Mouse (Mus musculus): ENCODE data around the gene Tfip11. TPM values are rescaled to one million over a fixed set of nuclear protein-coding genes. Genes with fewer than 3 reads are reported as not detected.

The Tfip11 gene
- 10 to 100 TPM; 44.4 to 46.8 TPM for total RNA-seq (2021)

- intact Hi-C loops (cut with DNase I): loop anchor here (1.0 to 2.0 kb wide), 2 partner anchors 16 to 85 kb away; no protein-coding TSS in a partner anchor
- peak; percentile 97 to 98 for DNase-seq (ENCODE audit: low spot score in 2 of 2)
These were observed at the start of gene Tfip11 for GRCm38 (mm10) chr5:112325546-112326445. Gene Tfip11, plus strand, starts transcription at chr5:112326358.

GRCm38 (mm10) chr5:112276907-112277348 lies 49.2 kb upstream of the Tfip11 start:
- intact Hi-C loops (cut with DNase I): loop anchor here (5.0 kb wide), 2 partner anchors 45 to 50 kb away; no protein-coding TSS in a partner anchor
- DNase-seq (ENCODE audit: low spot score in 2 of 2): no peak

GRCm38 (mm10) chr5:112277906-112278470 lies 48.2 kb upstream of the Tfip11 start:
- intact Hi-C loops (cut with DNase I): loop anchor here (5.0 kb wide), 2 partner anchors 44 to 51 kb away; no protein-coding TSS in a partner anchor
- no peak for DNase-seq (ENCODE audit: low spot score in 2 of 2)

- intact Hi-C loops (cut with DNase I): loop anchor here (2.0 to 5.0 kb wide), 3 partner anchors 39 to 52 kb away; no protein-coding TSS in a partner anchor
- DNase-seq (ENCODE audit: low spot score in 2 of 2): no peak
These were observed 46.8 kb upstream of the Tfip11 start for GRCm38 (mm10) chr5:112279181-112280021.

GRCm38 (mm10) chr5:112280151-112280550 lies 46.0 kb upstream of the Tfip11 start:
- no peak for DNase-seq (ENCODE audit: low spot score in 2 of 2)
- intact Hi-C loops (cut with DNase I): loop anchor here (2.0 kb wide), 1 partner anchor 39 kb away; no protein-coding TSS in a partner anchor

- intact Hi-C loops (cut with DNase I): loop anchor here (2.0 kb wide), 1 partner anchor 40 kb away; no protein-coding TSS in a partner anchor
- DNase-seq (ENCODE audit: low spot score in 2 of 2): no peak
These were observed 45.1 kb upstream of the Tfip11 start for GRCm38 (mm10) chr5:112280863-112281660.

- intact Hi-C loops (cut with DNase I): loop anchor here (2.0 kb wide), 1 partner anchor 41 kb away; no protein-coding TSS in a partner anchor
These were observed 44.5 kb upstream of the Tfip11 start for GRCm38 (mm10) chr5:112281676-112282075.

GRCm38 (mm10) chr5:112282123-112282779 lies 43.9 kb upstream of the Tfip11 start:
- no peak for DNase-seq (ENCODE audit: low spot score in 2 of 2)
- intact Hi-C loops (cut with DNase I): no loop called here

More at GRCm38 (mm10) chr5:112281676-112282075, 44.5 kb upstream of the Tfip11 start:
- no peak for DNase-seq (ENCODE audit: low spot score in 2 of 2)

- intact Hi-C loops (cut with DNase I): no loop called here
- no peak for DNase-seq (ENCODE audit: low spot score in 2 of 2)
These were observed 43.2 kb upstream of the Tfip11 start for GRCm38 (mm10) chr5:112282780-112283482.

- no peak for DNase-seq (ENCODE audit: low spot score in 2 of 2)
- intact Hi-C loops (cut with DNase I): no loop called here
These were observed 42.5 kb upstream of the Tfip11 start for GRCm38 (mm10) chr5:112283543-112284202.

GRCm38 (mm10) chr5:112284203-112284582 lies 42.0 kb upstream of the Tfip11 start:
- no peak for DNase-seq (ENCODE audit: low spot score in 2 of 2)
- intact Hi-C loops (cut with DNase I): no loop called here

- intact Hi-C loops (cut with DNase I): no loop called here
- DNase-seq (ENCODE audit: low spot score in 2 of 2): no peak
These were observed 40.5 kb upstream of the Tfip11 start for GRCm38 (mm10) chr5:112285548-112286085.

- no peak for DNase-seq (ENCODE audit: low spot score in 2 of 2)
- intact Hi-C loops (cut with DNase I): no loop called here
These were observed 39.6 kb upstream of the Tfip11 start for GRCm38 (mm10) chr5:112286608-112286983.

- intact Hi-C loops (cut with DNase I): no loop called here
- no peak for DNase-seq (ENCODE audit: low spot score in 2 of 2)
These were observed 39.0 kb upstream of the Tfip11 start for GRCm38 (mm10) chr5:112286984-112287641.

- intact Hi-C loops (cut with DNase I): no loop called here
- DNase-seq (ENCODE audit: low spot score in 2 of 2): no peak
These were observed 38.5 kb upstream of the Tfip11 start for GRCm38 (mm10) chr5:112287652-112288051.
